Mouse (Mus musculus): Measurements from ENCODE around the gene Drd2. TPM values are rescaled to one million over a fixed set of nuclear protein-coding genes. Genes with fewer than 3 reads are reported as not detected.

The Drd2 gene
- polyA plus RNA-seq, 1 experiment from 2014 or later, result 0.48 TPM

DNA sequence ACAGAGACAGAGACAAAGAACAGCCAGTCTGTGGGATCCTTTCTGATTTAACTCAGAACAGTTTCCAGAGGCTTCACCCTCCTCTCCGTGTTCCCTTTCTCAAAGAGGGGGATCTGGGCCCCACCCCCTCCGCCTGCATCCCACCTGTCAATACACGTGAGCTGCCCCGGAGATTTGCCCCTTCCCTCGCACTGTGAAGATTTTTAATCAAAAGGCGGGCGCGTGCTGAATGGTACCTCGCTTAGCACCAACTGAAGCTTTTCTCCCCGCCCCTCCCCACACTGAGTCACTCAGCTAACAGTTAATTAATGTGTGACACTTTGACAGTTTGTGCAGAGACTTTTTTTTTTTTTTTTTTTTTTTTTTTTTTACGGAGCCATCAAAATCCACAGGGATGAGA lies 45.7 kb downstream of the Drd2 start:
- Histone ChIP-seq H3K27me3 (no peaks in the 10 kb centered on the region), H3K36me3 (no peaks in the 10 kb centered on the region), H3K27ac (replicated peaks) (no peak overlapping the region), H3K4me2 (replicated peaks) (no peak overlapping the region), H3K4me1 (no peaks in the 10 kb centered on the region), H3K9me3 (replicated peaks) (no peaks in the 10 kb centered on the region), H3K9ac (no peak overlapping the region), H3K4me3 (replicated peaks) (no peak overlapping the region)
- 34% methylated on average over 11 of the region's 11 CpGs for WGBS
- ATAC-seq (ENCODE audit: insufficient number of reproducible peaks, low FRiP score, low TSS enrichment, low read depth), result no peak

DNA sequence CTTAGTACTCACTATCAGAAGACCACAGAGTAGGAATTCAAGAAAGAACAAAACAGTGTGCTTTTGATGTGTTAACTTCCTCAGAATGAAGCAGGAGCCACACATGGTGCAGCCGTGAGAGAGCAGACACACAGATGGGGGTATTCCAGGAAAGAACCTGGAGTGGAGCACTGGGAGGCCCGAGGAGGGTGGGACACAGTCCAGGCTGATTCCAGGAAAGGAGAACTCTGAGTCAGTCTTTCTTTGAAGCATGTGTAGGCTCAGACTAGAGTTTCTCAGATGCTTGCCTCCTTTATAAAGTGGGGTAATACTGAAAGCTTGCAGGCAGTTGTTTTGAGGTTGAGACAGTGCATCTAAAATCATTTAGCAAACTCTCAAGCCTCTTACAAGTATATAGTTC lies 51.8 kb downstream of the Drd2 start:
- H3K27ac ChIP-seq (replicated peaks), result no peak overlapping the region
- H3K9me3 ChIP-seq (replicated peaks), result no peaks in the 10 kb centered on the region
- H3K9ac ChIP-seq, result no peak overlapping the region
- ATAC-seq (ENCODE audit: insufficient number of reproducible peaks, low FRiP score, low TSS enrichment, low read depth), result no peak
- no peaks in the 10 kb centered on the region for H3K4me1 ChIP-seq
- no peak overlapping the region for H3K4me2 ChIP-seq (replicated peaks)
- WGBS, result 27% methylated on average over 2 of the region's 2 CpGs
- H3K4me3 ChIP-seq (replicated peaks), result no peak overlapping the region
- H3K27me3 ChIP-seq, result no peaks in the 10 kb centered on the region
- no peaks in the 10 kb centered on the region for H3K36me3 ChIP-seq

DNA sequence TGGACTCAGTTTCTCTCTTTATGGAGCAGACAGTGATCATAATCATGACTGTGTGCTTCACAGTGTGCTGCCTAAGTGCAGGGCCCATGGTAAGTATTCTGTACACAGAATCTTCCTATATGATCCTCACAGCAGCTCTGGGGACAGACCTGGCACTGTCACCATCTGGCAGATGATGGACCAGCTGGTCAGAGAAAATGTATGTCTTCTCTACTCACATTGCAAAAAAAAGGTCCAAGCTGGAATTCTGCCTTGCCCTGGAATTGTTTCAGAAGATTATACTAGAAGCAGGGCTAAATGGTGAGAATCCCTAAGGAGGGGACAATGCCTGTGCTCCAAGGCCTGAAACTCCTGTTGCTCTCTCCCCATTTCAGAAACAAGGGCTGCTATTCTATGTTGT lies 55.6 kb downstream of the Drd2 start:
- H3K4me3 ChIP-seq (replicated peaks), result no peak overlapping the region
- H3K27me3 ChIP-seq, result no peaks in the 10 kb centered on the region
- H3K4me2 ChIP-seq (replicated peaks), result no peak overlapping the region
- no peak overlapping the region for H3K9ac ChIP-seq
- no peaks in the 10 kb centered on the region for H3K36me3 ChIP-seq
- H3K27ac ChIP-seq (replicated peaks), result no peak overlapping the region
- ATAC-seq (ENCODE audit: insufficient number of reproducible peaks, low FRiP score, low TSS enrichment, low read depth), result no peak
- no peaks in the 10 kb centered on the region for H3K9me3 ChIP-seq (replicated peaks)
- no peaks in the 10 kb centered on the region for H3K4me1 ChIP-seq

DNA sequence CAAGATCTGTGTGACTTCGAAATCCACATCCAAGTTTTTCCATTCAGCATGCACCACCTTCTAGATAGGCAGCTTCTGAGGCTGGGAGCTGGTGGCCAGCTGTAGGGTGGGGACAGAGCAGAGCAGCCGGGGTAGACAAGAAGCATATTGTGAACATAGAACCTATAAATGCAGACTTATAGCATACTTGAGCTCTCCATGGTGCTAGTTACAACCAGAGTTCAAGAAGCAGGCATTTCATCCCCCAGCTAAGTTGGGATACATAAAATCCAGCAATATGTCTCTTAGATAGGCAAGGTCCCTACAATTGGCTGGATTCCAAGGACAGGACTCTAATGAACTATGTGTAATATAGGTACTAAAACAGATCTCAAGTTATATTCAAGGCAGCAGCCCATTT lies 63.3 kb downstream of the Drd2 start:
- Histone ChIP-seq H3K4me2 (replicated peaks) (no peak overlapping the region), H3K36me3 (no peaks in the 10 kb centered on the region), H3K9ac (no peak overlapping the region), H3K4me1 (no peaks in the 10 kb centered on the region), H3K4me3 (replicated peaks) (no peak overlapping the region), H3K27me3 (no peaks in the 10 kb centered on the region), H3K9me3 (replicated peaks) (no peaks in the 10 kb centered on the region), H3K27ac (replicated peaks) (no peak overlapping the region)
- ATAC-seq (ENCODE audit: insufficient number of reproducible peaks, low FRiP score, low TSS enrichment, low read depth), result no peak
- 48% methylated on average over 2 of the region's 2 CpGs for WGBS

DNA sequence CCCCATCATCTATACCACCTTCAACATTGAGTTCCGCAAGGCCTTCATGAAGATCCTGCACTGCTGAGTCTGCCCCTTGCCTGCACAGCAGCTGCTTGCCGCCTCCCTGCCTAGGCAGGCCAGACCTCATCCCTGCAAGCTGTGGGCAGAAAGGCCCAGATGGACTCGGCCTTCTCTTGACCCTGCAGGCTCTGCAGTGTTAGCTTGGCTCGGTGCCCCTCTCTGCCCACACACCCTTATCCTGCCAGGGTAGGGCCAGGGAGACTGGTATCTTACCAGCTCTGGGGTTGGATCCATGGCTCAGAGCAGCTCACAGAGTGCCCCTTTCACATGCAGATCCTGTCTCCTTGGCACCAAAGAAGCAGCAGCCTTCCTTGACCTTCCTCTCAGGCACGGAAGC lies 66.6 kb downstream of the Drd2 start:
- no peaks in the 10 kb centered on the region for H3K4me1 ChIP-seq
- 86% methylated on average over 5 of the region's 5 CpGs for WGBS

DNA sequence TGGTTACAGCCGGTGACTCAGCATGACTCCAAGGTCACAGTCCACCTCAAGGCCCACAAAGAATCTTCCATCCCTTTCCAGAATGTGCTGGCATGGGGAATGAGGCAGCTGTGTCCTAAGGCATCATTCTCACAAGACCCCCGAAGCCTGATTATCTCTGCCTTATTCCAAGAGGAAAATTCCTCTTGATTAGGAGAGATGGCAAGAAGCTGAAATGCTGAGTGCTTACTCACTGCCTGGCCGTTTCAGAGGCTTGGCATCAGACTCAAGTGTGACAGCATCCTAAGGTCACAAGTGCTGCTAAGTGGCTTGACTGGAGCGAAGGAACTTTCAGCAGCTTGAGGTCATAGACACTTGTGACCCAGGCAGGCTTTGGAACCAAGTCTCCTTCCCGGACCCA lies 70.2 kb downstream of the Drd2 start:
- no peak overlapping the region for H3K4me3 ChIP-seq (replicated peaks)
- no peaks in the 10 kb centered on the region for H3K9me3 ChIP-seq (replicated peaks)
- no peak for ATAC-seq (ENCODE audit: insufficient number of reproducible peaks, low FRiP score, low TSS enrichment, low read depth)
- H3K36me3 ChIP-seq, result no peaks in the 10 kb centered on the region
- H3K4me2 ChIP-seq (replicated peaks), result no peak overlapping the region
- 74% methylated on average over 5 of the region's 5 CpGs for WGBS
- H3K27ac ChIP-seq (replicated peaks), result no peak overlapping the region
- no peak overlapping the region for H3K9ac ChIP-seq
- H3K4me1 ChIP-seq, result no peaks in the 10 kb centered on the region
- H3K27me3 ChIP-seq, result 0 out of 2 replicates have a peak, but pooled peaks cover 2% of the 10 kb centered on the region

More for the DNA sequence above, 66.6 kb downstream of the Drd2 start:
- ATAC-seq (ENCODE audit: insufficient number of reproducible peaks, low FRiP score, low TSS enrichment, low read depth), result no peak
- Histone ChIP-seq H3K4me3 (replicated peaks) (no peak overlapping the region), H3K9me3 (replicated peaks) (no peaks in the 10 kb centered on the region), H3K27me3 (no peaks in the 10 kb centered on the region), H3K36me3 (no peaks in the 10 kb centered on the region), H3K4me2 (replicated peaks) (no peak overlapping the region), H3K9ac (no peak overlapping the region), H3K27ac (replicated peaks) (no peak overlapping the region)

DNA sequence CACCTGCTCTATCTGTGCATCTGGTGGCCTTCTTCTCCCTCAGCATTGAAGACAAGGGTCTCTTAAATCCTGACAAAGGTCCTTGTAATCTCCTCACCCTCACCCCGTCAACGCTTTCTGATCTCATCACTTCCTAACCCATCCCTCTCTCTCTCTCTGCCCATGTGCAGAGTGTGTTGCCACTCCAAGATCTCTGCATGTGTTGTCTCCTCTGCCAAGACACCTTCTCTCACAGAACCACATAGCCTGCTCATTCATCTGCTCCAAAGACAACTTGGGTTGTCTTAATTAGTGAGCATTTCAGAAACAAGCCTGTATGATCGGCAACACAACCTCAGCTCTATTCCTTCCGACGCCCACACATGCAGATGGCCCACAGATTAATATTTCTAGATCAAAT lies 83.4 kb downstream of the Drd2 start:
- no peak overlapping the region for H3K4me3 ChIP-seq (replicated peaks)
- no peaks in the 10 kb centered on the region for H3K27me3 ChIP-seq
- no peaks in the 10 kb centered on the region for H3K9me3 ChIP-seq (replicated peaks)
- no peak overlapping the region for H3K4me2 ChIP-seq (replicated peaks)
- no peak for ATAC-seq (ENCODE audit: insufficient number of reproducible peaks, low FRiP score, low TSS enrichment, low read depth)
- no peaks in the 10 kb centered on the region for H3K4me1 ChIP-seq
- no peaks in the 10 kb centered on the region for H3K36me3 ChIP-seq
- H3K9ac ChIP-seq, result no peak overlapping the region
- no peak overlapping the region for H3K27ac ChIP-seq (replicated peaks)
- WGBS, result 87% methylated on average over 5 of the region's 5 CpGs

DNA sequence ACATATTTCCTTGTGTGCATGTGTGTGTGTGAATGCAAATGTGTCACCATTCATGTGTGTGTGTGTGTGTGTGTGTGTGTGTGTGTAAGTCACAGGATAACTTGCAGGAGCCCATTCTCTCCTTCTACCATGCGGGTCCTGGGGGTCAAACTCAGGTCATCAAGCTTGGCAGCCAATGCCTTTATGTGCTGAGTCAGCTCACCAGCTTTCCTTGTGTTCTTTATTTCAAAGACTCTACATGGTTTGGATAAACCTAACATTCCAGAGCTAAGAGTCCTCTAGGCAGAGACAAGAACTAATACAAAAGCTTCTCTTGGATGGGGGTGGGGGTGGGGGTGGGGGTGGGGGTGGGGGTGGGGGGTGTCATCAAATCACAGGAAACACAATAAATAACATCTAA lies 85.2 kb downstream of the Drd2 start:
- Histone ChIP-seq H3K9me3 (replicated peaks) (no peaks in the 10 kb centered on the region), H3K4me3 (replicated peaks) (no peak overlapping the region), H3K4me2 (replicated peaks) (no peak overlapping the region), H3K9ac (no peak overlapping the region), H3K27ac (replicated peaks) (no peak overlapping the region), H3K27me3 (no peaks in the 10 kb centered on the region), H3K36me3 (no peaks in the 10 kb centered on the region), H3K4me1 (no peaks in the 10 kb centered on the region)
- ATAC-seq (ENCODE audit: insufficient number of reproducible peaks, low FRiP score, low TSS enrichment, low read depth), result no peak
- WGBS, result 57% methylated on average over 1 of the region's 1 CpGs

DNA sequence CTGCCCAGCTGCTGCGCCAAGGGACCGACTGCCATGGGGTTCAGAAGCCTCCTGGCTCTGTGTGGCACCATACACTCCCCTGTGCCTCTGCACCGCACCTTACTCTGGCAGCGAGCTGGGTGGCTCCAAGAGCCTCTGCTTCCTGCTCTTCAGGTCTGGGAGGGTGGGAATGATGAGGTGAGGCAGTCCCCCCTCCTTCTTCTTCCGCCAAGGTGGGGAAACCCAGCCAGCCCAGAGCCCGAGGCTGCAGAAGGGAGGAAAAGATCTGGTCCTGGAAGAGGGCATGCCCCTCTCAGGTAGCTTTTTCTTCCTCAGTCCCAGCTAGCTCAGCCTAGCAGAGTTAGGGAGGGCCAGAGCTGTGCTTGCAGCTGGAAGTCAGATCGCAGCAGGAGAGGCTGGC lies 86.5 kb downstream of the Drd2 start, which contains the start of gene Ankk1:
TSS of gene Ankk1 (minus strand) at position 101 of the 400 bp plus-strand sequence.
- ATAC-seq (ENCODE audit: insufficient number of reproducible peaks, low FRiP score, low TSS enrichment, low read depth), result no peak
- no peak within 1 kb of the TSS for H3K9ac ChIP-seq
- no peaks in the 10 kb centered on the region for H3K4me1 ChIP-seq
- H3K9me3 ChIP-seq (replicated peaks), result no peaks in the 10 kb centered on the region
- no peak within 1 kb of the TSS for H3K27ac ChIP-seq (replicated peaks)
- 66% methylated on average over 7 of the region's 7 CpGs for WGBS
- H3K4me3 ChIP-seq (replicated peaks), result no peak within 1 kb of the TSS
- no peak within 1 kb of the TSS for H3K4me2 ChIP-seq (replicated peaks)
- H3K27me3 ChIP-seq, result no peaks in the 10 kb centered on the region
- H3K36me3 ChIP-seq, result no peaks in the 10 kb centered on the region

DNA sequence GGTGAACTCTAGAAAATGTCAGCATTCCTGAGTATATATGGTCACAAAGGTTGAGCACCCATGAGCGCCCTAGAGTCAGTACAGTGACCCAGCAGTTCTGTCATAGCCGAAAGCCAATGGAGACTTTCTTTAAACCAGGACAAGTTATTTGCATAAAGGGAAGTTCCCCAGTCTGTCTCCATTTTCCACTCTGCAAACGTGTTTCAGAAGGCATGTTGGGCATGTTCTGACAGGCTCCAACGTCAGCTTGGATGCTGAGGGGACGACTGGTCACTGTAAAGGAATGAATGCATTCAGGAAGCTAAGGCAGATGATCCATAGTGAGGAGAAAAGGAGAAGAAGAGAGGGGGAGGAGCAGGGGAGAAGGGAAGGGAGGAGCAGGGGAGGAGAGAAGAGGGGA lies 87.1 kb downstream of the Drd2 start:
- Histone ChIP-seq H3K27ac (replicated peaks) (no peak overlapping the region), H3K4me2 (replicated peaks) (no peak overlapping the region), H3K27me3 (no peaks in the 10 kb centered on the region), H3K36me3 (no peaks in the 10 kb centered on the region), H3K4me1 (no peaks in the 10 kb centered on the region), H3K4me3 (replicated peaks) (no peak overlapping the region), H3K9me3 (replicated peaks) (no peaks in the 10 kb centered on the region), H3K9ac (no peak overlapping the region)
- WGBS, result 52% methylated on average over 5 of the region's 5 CpGs
- ATAC-seq (ENCODE audit: insufficient number of reproducible peaks, low FRiP score, low TSS enrichment, low read depth), result no peak

DNA sequence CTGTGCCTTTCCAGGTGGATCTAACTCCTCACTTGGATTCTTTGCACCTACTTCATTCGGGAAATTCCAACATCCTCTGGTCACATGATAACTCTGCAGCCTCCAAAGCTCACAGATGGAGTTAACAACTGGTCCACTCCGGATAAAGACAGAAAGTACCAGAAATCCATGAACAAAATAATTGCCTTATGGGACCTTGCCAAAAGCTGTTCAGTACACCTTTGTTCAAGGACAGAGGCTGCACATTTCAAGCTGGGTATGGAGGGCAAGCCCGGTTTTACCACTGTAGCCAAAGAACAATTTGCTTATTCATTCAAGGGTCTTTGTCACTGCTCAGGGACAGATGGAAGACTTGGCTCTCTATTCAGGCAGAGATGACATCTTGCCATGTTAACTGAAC lies 102.2 kb downstream of the Drd2 start:
- Histone ChIP-seq H3K4me1 (no peaks in the 10 kb centered on the region), H3K9ac (no peak overlapping the region), H3K27me3 (no peaks in the 10 kb centered on the region), H3K27ac (replicated peaks) (no peak overlapping the region), H3K4me3 (replicated peaks) (no peak overlapping the region), H3K9me3 (replicated peaks) (no peaks in the 10 kb centered on the region), H3K36me3 (no peaks in the 10 kb centered on the region), H3K4me2 (replicated peaks) (no peak overlapping the region)
- no peak for ATAC-seq (ENCODE audit: insufficient number of reproducible peaks, low FRiP score, low TSS enrichment, low read depth)
- 78% methylated on average over 3 of the region's 3 CpGs for WGBS

DNA sequence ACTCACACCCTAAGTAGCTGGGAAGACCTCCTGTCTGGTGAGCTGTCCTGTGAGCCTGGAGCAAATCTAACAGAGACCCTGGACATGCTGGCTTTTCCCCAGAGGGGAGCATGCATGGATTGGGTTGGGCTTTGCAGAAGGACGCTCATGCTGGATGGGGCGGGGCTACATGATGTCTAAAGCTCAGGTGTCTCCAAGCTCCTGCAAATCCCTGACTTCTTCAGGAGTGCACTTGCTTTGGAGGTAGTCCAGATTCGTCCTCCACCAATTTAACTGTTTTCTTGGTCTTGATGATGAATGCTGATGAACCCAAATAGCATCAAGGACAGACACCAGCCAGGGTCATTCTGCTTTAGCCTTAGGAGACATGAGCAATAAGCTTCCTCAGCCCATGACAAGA lies 110.1 kb downstream of the Drd2 start:
- no peak overlapping the region for H3K27ac ChIP-seq (replicated peaks)
- H3K4me3 ChIP-seq (replicated peaks), result no peak overlapping the region
- no peak for ATAC-seq (ENCODE audit: insufficient number of reproducible peaks, low FRiP score, low TSS enrichment, low read depth)
- H3K36me3 ChIP-seq, result no peaks in the 10 kb centered on the region
- H3K9me3 ChIP-seq (replicated peaks), result no peaks in the 10 kb centered on the region
- no peaks in the 10 kb centered on the region for H3K4me1 ChIP-seq
- H3K9ac ChIP-seq, result no peak overlapping the region
- no peaks in the 10 kb centered on the region for H3K27me3 ChIP-seq
- no peak overlapping the region for H3K4me2 ChIP-seq (replicated peaks)
- WGBS, result 55% methylated on average over 3 of the region's 3 CpGs
